Mouse (Mus musculus): ENCODE measurements around the gene Stac3. TPM values are rescaled to one million over a fixed set of nuclear protein-coding genes. Genes with fewer than 3 reads are reported as not detected.

Stac3 gene
- under 1 TPM in 1 of 2 experiments, not detected in 1; 0.58 TPM for polyA plus RNA-seq (2017; shearing (Covaris generic))

DNA sequence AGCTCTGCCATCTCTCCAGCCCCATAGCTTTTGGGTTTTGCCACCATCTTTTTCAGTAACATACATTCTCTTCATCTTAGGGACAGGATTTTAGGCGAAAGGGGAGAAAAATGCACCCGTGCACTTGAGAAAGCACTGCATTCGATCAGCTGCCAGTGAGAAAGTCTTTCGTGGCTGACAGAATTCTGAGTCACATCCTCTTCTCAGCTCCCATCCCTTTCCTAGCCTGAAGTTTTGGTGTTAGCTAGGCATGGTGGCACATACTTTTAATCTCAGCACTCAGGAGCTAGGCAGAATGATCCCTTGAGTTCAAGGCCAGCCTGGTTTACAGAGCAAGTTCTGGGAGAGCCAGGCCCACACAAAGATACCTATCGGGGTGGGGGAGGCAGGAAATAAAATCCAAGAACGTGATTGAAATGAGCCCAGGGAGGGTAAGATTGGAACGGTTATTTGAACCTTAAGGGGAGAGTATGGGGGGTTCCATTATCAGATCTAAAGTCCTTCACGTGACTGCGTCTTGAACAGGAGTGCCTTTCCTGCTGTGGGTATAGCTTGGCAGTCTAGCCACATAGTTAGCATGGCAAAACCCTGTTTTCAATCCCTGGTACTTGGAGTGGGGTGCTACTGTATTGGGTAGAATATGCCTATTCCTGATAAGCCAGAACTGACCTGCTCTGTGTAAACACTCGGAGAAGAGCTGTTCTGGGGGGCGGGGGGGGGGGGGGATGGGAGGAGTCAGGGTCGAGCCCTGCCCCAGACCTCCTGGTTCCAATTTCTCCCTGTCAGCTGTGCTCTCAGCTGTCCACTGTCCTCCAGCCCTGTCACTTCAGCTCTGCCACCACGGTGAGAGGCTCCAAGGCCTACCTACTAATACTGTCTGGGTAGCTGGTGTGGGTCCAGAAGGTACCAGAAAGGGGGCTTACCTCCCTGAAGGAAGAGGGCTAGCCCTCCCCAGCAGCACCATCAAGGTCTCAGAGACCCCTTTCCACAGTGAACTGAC is at the start of gene Stac3:
Stac3 (plus strand) TSS at position 793 of the 1,000 bp plus-strand sequence.

DNA sequence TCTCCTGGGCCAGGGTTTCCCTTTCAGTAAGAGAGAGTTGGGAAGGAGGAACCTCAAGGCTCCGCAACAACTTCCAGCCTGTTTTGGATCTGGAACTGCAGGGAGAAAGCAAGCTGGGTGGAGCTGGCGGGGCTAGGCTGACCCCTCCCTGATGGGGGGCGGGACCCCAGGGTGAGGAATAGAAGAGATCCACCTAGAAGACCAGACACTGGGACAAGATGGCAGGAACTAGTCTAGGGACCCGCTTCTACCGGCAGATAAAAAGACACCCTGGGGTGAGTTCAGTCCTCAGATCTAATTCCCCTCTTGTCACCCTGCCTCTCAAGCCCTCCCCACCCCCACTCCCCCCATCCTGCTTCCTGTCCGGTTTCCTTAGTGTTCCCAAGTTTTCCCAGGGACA is 13.3 kb downstream of the Stac3 start, which contains the start of gene Ndufa4l2:
Ndufa4l2 (plus strand) TSS at position 204 of the 400 bp plus-strand sequence.

DNA sequence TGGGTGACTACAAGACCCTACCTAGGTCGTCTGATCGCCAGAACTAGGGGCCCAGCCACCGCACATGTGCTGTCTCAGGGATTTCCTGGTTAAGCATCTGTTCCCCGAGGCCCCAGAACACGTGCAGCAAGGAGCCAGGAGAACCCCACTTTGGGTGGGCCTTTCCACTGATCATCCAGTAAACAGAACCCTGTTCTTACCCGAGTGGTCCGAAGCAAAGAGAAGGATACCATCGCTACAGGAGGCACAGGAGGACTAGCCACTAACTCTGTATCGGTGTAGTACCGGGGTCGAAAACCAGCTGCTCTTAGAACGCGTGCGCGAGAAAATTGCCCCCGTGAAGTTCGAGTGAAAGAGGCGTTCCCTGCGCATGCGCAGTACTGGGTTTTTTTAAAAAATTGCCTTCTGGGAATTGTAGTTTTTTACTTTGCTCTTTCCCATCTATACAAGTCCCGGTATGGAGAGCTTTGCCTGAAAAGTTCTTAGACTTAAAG is 20.6 kb downstream of the Stac3 start, which contains the start of gene Shmt2:
Shmt2 (minus strand) TSS at position 357 of the 494 bp plus-strand sequence.

DNA sequence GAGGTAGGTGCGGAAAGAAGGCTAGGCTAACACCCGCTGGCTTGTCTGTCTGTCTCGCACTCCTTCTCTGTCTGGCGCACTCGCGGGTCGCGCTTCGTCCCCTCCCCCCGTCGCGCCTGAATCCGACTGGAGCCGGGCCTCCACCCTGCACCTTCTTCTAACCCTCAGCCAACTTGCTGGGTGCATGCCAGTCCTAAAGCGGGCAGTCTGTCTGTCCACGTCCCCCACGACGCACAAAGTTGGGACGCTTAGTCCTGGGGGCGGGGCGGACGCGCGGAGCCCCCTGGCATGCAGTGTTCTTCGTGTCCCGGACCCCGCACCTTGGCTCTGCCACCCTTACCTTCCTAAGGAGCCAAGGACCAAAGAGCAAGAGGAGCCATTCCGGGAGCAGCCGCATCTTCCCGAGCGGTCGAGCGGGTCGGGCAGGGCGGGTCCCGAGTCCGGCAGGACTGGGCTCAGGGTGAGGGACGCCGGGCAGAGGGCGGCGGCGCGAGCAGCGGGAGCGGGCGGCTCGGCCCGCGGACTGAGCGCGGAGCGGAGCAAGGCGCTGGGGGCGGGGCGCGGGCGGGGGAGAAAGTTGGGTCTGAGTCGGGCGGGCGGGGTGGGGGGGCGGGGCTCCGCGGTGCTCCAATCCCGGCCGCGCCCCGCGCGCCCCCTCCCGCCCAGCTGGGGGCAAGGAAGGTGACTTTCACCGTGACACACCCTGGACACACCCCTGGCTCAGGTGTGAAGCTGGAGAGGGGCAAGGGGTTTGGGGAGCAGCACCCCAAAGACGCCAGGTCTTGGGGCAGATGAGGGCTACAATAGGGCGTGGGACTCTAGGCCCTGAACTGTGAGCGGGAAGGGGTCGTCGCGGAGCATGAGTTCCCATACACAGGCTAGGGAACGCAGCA is 32.8 kb downstream of the Stac3 start, which contains the start of gene Nxph4:
Nxph4 (minus strand) TSS at position 524 of the 893 bp plus-strand sequence.

Other genes with a start within 250 kb of the Stac3 start
- gene Kif5a, start 238.3 kb upstream of the Stac3 start, polyA plus RNA-seq (2017; shearing (Covaris generic)), result 1 to 10 TPM in 1 of 2 experiments, under 1 TPM in 1; 0.78 to 1.0 TPM
- gene Dctn2, start 235.3 kb upstream of the Stac3 start, polyA plus RNA-seq (2017; shearing (Covaris generic)), result 100 to 1,000 TPM in 1 of 2 experiments, 10 to 100 TPM in 1; 76.7 to 121 TPM
- 10 to 100 TPM in 1 of 2 experiments, 1 to 10 TPM in 1; 8.3 to 10.7 TPM for gene Mbd6, start 212.7 kb upstream of the Stac3 start, polyA plus RNA-seq (2017; shearing (Covaris generic))
- gene Mars, start 189.9 kb upstream of the Stac3 start, polyA plus RNA-seq (2017; shearing (Covaris generic)), result 10 to 100 TPM; 68.9 to 74.7 TPM
- gene Arhgap9, start 179.7 kb upstream of the Stac3 start, polyA plus RNA-seq (2017; shearing (Covaris generic)), result 100 to 1,000 TPM; 319 to 327 TPM
- gene Gli1, start 159.7 kb upstream of the Stac3 start, polyA plus RNA-seq (2017; shearing (Covaris generic)), result under 1 TPM; 0.80 to 0.81 TPM
- gene Inhbe, start 147.3 kb upstream of the Stac3 start, polyA plus RNA-seq (2017; shearing (Covaris generic)), result not detected
- gene Inhbc, start 131.3 kb upstream of the Stac3 start, polyA plus RNA-seq (2017; shearing (Covaris generic)), result not detected
- 10 to 100 TPM; 25.9 to 28.0 TPM for gene R3hdm2, start 121.4 kb upstream of the Stac3 start, polyA plus RNA-seq (2017; shearing (Covaris generic))
- not detected for gene Ndufa4l2, start 13.3 kb downstream of the Stac3 start, polyA plus RNA-seq (2017; shearing (Covaris generic))
- 10 to 100 TPM; 78.5 to 85.9 TPM for gene Shmt2, start 20.8 kb downstream of the Stac3 start, polyA plus RNA-seq (2017; shearing (Covaris generic))
- under 1 TPM in 1 of 2 experiments, not detected in 1; 0.17 TPM for gene Nxph4, start 32.9 kb downstream of the Stac3 start, polyA plus RNA-seq (2017; shearing (Covaris generic))
- 1 to 10 TPM in 1 of 2 experiments, under 1 TPM in 1; 0.36 to 2.3 TPM for gene Lrp1, start 119.5 kb downstream of the Stac3 start, polyA plus RNA-seq (2017; shearing (Covaris generic))
- gene Stat6, start 141.3 kb downstream of the Stac3 start, polyA plus RNA-seq (2017; shearing (Covaris generic)), result 100 to 1,000 TPM; 207 to 235 TPM
- 1 to 10 TPM; 7.2 to 9.8 TPM for gene Nemp1, start 165.2 kb downstream of the Stac3 start, polyA plus RNA-seq (2017; shearing (Covaris generic))
- gene Nab2, start 166.9 kb downstream of the Stac3 start, polyA plus RNA-seq (2017; shearing (Covaris generic)), result 10 to 100 TPM; 64.6 to 67.1 TPM
- gene Myo1a, start 203.5 kb downstream of the Stac3 start, polyA plus RNA-seq (2017; shearing (Covaris generic)), result under 1 TPM; 0.23 to 0.54 TPM
- gene Tac2, start 222.8 kb downstream of the Stac3 start, polyA plus RNA-seq (2017; shearing (Covaris generic)), result 1 to 10 TPM in 1 of 2 experiments, under 1 TPM in 1; 0.48 to 2.2 TPM
- under 1 TPM; 0.64 to 0.82 TPM for gene Zbtb39, start 237.9 kb downstream of the Stac3 start, polyA plus RNA-seq (2017; shearing (Covaris generic))

Data from inflammation-experienced regulatory T-cells (primary cell).